Mouse (Mus musculus): ENCODE measurements at regions not wholly inside any gene's neighbourhood (a gene's known extent, or its start where the extent isn't known, plus 50 kb on each side); places are given as distances from the start of the nearest gene placed in this dataset.

- TF ChIP-seq CTCF (IDR thresholded peaks at IDR 0.05; ENCODE audit: low read depth), result no peak
- H3K9ac ChIP-seq, result no peak overlapping the region
- no peak overlapping the region for H3K27ac ChIP-seq (ENCODE audit: low read depth)
- no peaks in the 10 kb centered on the region for H3K27me3 ChIP-seq (ENCODE audit: insufficient read depth, low read length)
- no peaks in the 10 kb centered on the region for H3K36me3 ChIP-seq (ENCODE audit: insufficient read depth)
- DNase-seq (peak; percentile 48), ATAC-seq (ENCODE audit: insufficient read depth) (0 out of 2 replicates have a peak, but pooled peaks have one; percentile 41)
- H3K4me1 ChIP-seq (ENCODE audit: insufficient read depth), result no peaks in the 10 kb centered on the region
- no peak overlapping the region for H3K4me2 ChIP-seq
- no peaks in the 10 kb centered on the region for H3K9me3 ChIP-seq (ENCODE audit: low read depth, low read length)
- H3K4me3 ChIP-seq (ENCODE audit: low read depth, low read length), result no peak overlapping the region
Observed at GRCm38 (mm10) chr17:61520087-61520486, 1361.0 kb downstream of the Efna5 start.

GRCm38 (mm10) chr17:61515059-61515458 is 1366.1 kb downstream of the Efna5 start:
- Histone ChIP-seq H3K36me3 (ENCODE audit: insufficient read depth) (no peaks in the 10 kb centered on the region), H3K27me3 (ENCODE audit: insufficient read depth, low read length) (no peaks in the 10 kb centered on the region), H3K9me3 (ENCODE audit: low read depth, low read length) (no peaks in the 10 kb centered on the region), H3K4me2 (no peak overlapping the region), H3K4me3 (ENCODE audit: low read depth, low read length) (no peak overlapping the region), H3K4me1 (ENCODE audit: insufficient read depth) (no peaks in the 10 kb centered on the region), H3K27ac (ENCODE audit: low read depth) (no peak overlapping the region), H3K9ac (no peak overlapping the region)
- 79% methylated on average over 1 of the region's 1 CpGs for WGBS
- ATAC-seq (ENCODE audit: insufficient read depth), result no peak
- no peak for DNase-seq
- TF ChIP-seq CTCF (IDR thresholded peaks at IDR 0.05; ENCODE audit: low read depth), result no peak

- no peak for DNase-seq
- H3K27me3 ChIP-seq (ENCODE audit: insufficient read depth, low read length), result no peaks in the 10 kb centered on the region
- no peaks in the 10 kb centered on the region for H3K9me3 ChIP-seq (ENCODE audit: low read depth, low read length)
- no peak for TF ChIP-seq CTCF (IDR thresholded peaks at IDR 0.05; ENCODE audit: low read depth)
- no peaks in the 10 kb centered on the region for H3K36me3 ChIP-seq (ENCODE audit: insufficient read depth)
- no peak overlapping the region for H3K9ac ChIP-seq
- no peak for ATAC-seq (ENCODE audit: insufficient read depth)
- H3K4me2 ChIP-seq, result no peak overlapping the region
- WGBS, result 33% methylated on average over 4 of the region's 4 CpGs
- no peaks in the 10 kb centered on the region for H3K4me1 ChIP-seq (ENCODE audit: insufficient read depth)
- no peak overlapping the region for H3K27ac ChIP-seq (ENCODE audit: low read depth)
- no peak overlapping the region for H3K4me3 ChIP-seq (ENCODE audit: low read depth, low read length)
Observed at GRCm38 (mm10) chr17:61513433-61513832, 1367.7 kb downstream of the Efna5 start.

- WGBS, result 65% methylated on average over 3 of the region's 3 CpGs
- no peaks in the 10 kb centered on the region for H3K9me3 ChIP-seq (ENCODE audit: low read depth, low read length)
- H3K27me3 ChIP-seq (ENCODE audit: insufficient read depth, low read length), result no peaks in the 10 kb centered on the region
- DNase-seq (no peak), ATAC-seq (ENCODE audit: insufficient read depth) (no peak)
- TF ChIP-seq CTCF (IDR thresholded peaks at IDR 0.05; ENCODE audit: low read depth), result no peak
- H3K4me2 ChIP-seq, result no peak overlapping the region
- H3K27ac ChIP-seq (ENCODE audit: low read depth), result no peak overlapping the region
- no peak overlapping the region for H3K9ac ChIP-seq
- no peaks in the 10 kb centered on the region for H3K36me3 ChIP-seq (ENCODE audit: insufficient read depth)
- H3K4me3 ChIP-seq (ENCODE audit: low read depth, low read length), result no peak overlapping the region
- no peaks in the 10 kb centered on the region for H3K4me1 ChIP-seq (ENCODE audit: insufficient read depth)
Observed at GRCm38 (mm10) chr17:61495261-61495660, 1385.9 kb downstream of the Efna5 start.

- H3K9ac ChIP-seq, result no peak overlapping the region
- H3K27me3 ChIP-seq (ENCODE audit: insufficient read depth, low read length), result no peaks in the 10 kb centered on the region
- no peak overlapping the region for H3K4me2 ChIP-seq
- H3K4me3 ChIP-seq (ENCODE audit: low read depth, low read length), result no peak overlapping the region
- peaks cover 17% of the 10 kb centered on the region; the same call in 1 of the 2 replicates for H3K9me3 ChIP-seq (ENCODE audit: low read depth, low read length)
- H3K4me1 ChIP-seq (ENCODE audit: insufficient read depth), result no peaks in the 10 kb centered on the region
- 80% methylated on average over 5 of the region's 5 CpGs for WGBS
- DNase-seq (no peak), ATAC-seq (ENCODE audit: insufficient read depth) (no peak)
- H3K36me3 ChIP-seq (ENCODE audit: insufficient read depth), result no peaks in the 10 kb centered on the region
- no peak overlapping the region for H3K27ac ChIP-seq (ENCODE audit: low read depth)
- TF ChIP-seq CTCF (IDR thresholded peaks at IDR 0.05; ENCODE audit: low read depth), result no peak
Observed at GRCm38 (mm10) chr17:61477457-61477856, 1403.7 kb downstream of the Efna5 start.

- 76% methylated on average over 11 of the region's 11 CpGs for WGBS
- Histone ChIP-seq H3K9me3 (ENCODE audit: low read depth, low read length) (peaks cover under 1% of the 10 kb centered on the region; the same call in 1 of the 2 replicates), H3K36me3 (ENCODE audit: insufficient read depth) (no peaks in the 10 kb centered on the region), H3K27me3 (ENCODE audit: insufficient read depth, low read length) (no peaks in the 10 kb centered on the region), H3K4me2 (no peak overlapping the region), H3K27ac (ENCODE audit: low read depth) (no peak overlapping the region), H3K4me1 (ENCODE audit: insufficient read depth) (no peaks in the 10 kb centered on the region), H3K4me3 (ENCODE audit: low read depth, low read length) (no peak overlapping the region), H3K9ac (no peak overlapping the region)
- TF ChIP-seq CTCF (IDR thresholded peaks at IDR 0.05; ENCODE audit: low read depth), result no peak
- DNase-seq, result no peak
- ATAC-seq (ENCODE audit: insufficient read depth), result no peak
Observed at GRCm38 (mm10) chr17:61474405-61474804, 1406.7 kb downstream of the Efna5 start.

GRCm38 (mm10) chr17:61452943-61453342 is 1428.2 kb downstream of the Efna5 start:
- no peak overlapping the region for H3K9ac ChIP-seq
- no peaks in the 10 kb centered on the region for H3K9me3 ChIP-seq (ENCODE audit: low read depth, low read length)
- no peak overlapping the region for H3K4me2 ChIP-seq
- H3K27me3 ChIP-seq (ENCODE audit: insufficient read depth, low read length), result no peaks in the 10 kb centered on the region
- DNase-seq (no peak), ATAC-seq (ENCODE audit: insufficient read depth) (no peak)
- no peaks in the 10 kb centered on the region for H3K4me1 ChIP-seq (ENCODE audit: insufficient read depth)
- H3K36me3 ChIP-seq (ENCODE audit: insufficient read depth), result no peaks in the 10 kb centered on the region
- H3K27ac ChIP-seq (ENCODE audit: low read depth), result no peak overlapping the region
- TF ChIP-seq CTCF (IDR thresholded peaks at IDR 0.05; ENCODE audit: low read depth), result no peak
- no peak overlapping the region for H3K4me3 ChIP-seq (ENCODE audit: low read depth, low read length)
- 78% methylated on average over 2 of the region's 2 CpGs for WGBS

- H3K4me2 ChIP-seq, result no peak overlapping the region
- H3K9ac ChIP-seq, result no peak overlapping the region
- no peak overlapping the region for H3K27ac ChIP-seq (ENCODE audit: low read depth)
- no peaks in the 10 kb centered on the region for H3K9me3 ChIP-seq (ENCODE audit: low read depth, low read length)
- no peak for TF ChIP-seq CTCF (IDR thresholded peaks at IDR 0.05; ENCODE audit: low read depth)
- WGBS, result 76% methylated on average over 8 of the region's 8 CpGs
- H3K4me3 ChIP-seq (ENCODE audit: low read depth, low read length), result no peak overlapping the region
- DNase-seq, result no peak
- no peaks in the 10 kb centered on the region for H3K27me3 ChIP-seq (ENCODE audit: insufficient read depth, low read length)
- no peaks in the 10 kb centered on the region for H3K4me1 ChIP-seq (ENCODE audit: insufficient read depth)
- no peak for ATAC-seq (ENCODE audit: insufficient read depth)
- H3K36me3 ChIP-seq (ENCODE audit: insufficient read depth), result no peaks in the 10 kb centered on the region
Observed at GRCm38 (mm10) chr17:61426846-61427245, 1454.3 kb downstream of the Efna5 start.

All from lung, embryonic 14.5 days (tissue).